Mouse (Mus musculus): ENCODE data around the gene Casq2. TPM values are rescaled to one million over a fixed set of nuclear protein-coding genes. Genes with fewer than 3 reads are reported as not detected.

The Casq2 gene
- polyA plus RNA-seq, 1 experiment: 49.1 TPM

DNA sequence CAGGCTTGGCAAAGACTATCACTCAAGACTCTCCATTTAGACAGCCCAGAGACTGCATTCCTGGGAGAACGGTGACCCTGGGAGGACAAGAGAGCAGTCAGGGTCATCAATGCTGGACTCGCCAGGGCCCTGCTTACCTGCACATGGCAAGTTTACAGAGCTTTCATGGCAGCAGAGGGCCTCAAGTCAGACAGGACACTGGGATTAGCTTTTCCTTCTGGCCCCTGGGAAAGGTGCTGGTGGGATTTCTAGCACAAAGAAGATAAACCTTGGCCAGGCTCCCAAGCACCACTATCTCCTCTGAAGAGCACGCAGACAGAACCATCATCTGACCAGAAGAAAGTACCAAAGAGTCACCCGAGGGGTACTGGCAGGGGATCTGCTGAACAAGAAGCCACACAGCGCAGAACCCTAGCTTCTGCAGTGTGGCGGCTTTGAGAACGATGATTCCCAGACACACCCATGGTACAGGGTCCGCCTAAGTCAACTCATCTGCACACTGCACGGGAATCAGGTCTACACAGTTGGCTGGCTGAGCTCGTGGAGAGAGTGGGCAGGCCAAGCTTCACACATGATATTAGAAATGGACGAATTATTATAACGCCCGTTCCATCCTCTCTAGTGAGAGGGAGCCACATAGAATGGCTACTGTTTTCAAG, 1.3 kb upstream of the Casq2 start:
- DNase-seq: no peak
- Histone ChIP-seq H3K4me3 (replicated peaks; ENCODE audit: insufficient read depth, low read depth, low read length) (no peak overlapping the region), H3K27me3 (ENCODE audit: control insufficient read depth, insufficient read depth, low read length) (no peaks in the 10 kb centered on the region), H3K4me1 (ENCODE audit: control insufficient read depth, insufficient read depth, low read length) (no peaks in the 10 kb centered on the region), H3K27ac (ENCODE audit: insufficient read depth, low read length) (no peak overlapping the region)
- 73% methylated on average over 13 of the region's 13 CpGs for WGBS
- no peak for TF ChIP-seq CTCF (IDR thresholded peaks at IDR 0.05; ENCODE audit: borderline replicate concordance, insufficient read depth, low read depth, low read length)
- no peak for TF ChIP-seq POLR2A (IDR thresholded peaks at IDR 0.05; ENCODE audit: borderline replicate concordance, insufficient read depth, low read length)

- Histone ChIP-seq H3K4me3 (replicated peaks; ENCODE audit: insufficient read depth, low read depth, low read length) (no peak overlapping the region), H3K27me3 (ENCODE audit: control insufficient read depth, insufficient read depth, low read length) (no peaks in the 10 kb centered on the region), H3K27ac (ENCODE audit: insufficient read depth, low read length) (no peak overlapping the region), H3K4me1 (ENCODE audit: control insufficient read depth, insufficient read depth, low read length) (no peaks in the 10 kb centered on the region)
- no peak for TF ChIP-seq CTCF (IDR thresholded peaks at IDR 0.05; ENCODE audit: borderline replicate concordance, insufficient read depth, low read depth, low read length)
- no peak for TF ChIP-seq POLR2A (IDR thresholded peaks at IDR 0.05; ENCODE audit: borderline replicate concordance, insufficient read depth, low read length)
- WGBS: 36% methylated on average over 12 of the region's 12 CpGs
- no peak for DNase-seq
These were observed 496 bp upstream of the Casq2 start for GRCm38 (mm10) chr3:102085719-102086118.

GRCm38 (mm10) chr3:102094841-102095240, 8.6 kb downstream of the Casq2 start:
- Histone ChIP-seq H3K27ac (ENCODE audit: insufficient read depth, low read length) (no peak overlapping the region), H3K4me3 (replicated peaks; ENCODE audit: insufficient read depth, low read depth, low read length) (no peak overlapping the region), H3K27me3 (ENCODE audit: control insufficient read depth, insufficient read depth, low read length) (no peaks in the 10 kb centered on the region), H3K4me1 (ENCODE audit: control insufficient read depth, insufficient read depth, low read length) (peaks cover 6% of the 10 kb centered on the region)
- DNase-seq: no peak
- 95% methylated on average over 3 of the region's 3 CpGs for WGBS
- no peak for TF ChIP-seq CTCF (IDR thresholded peaks at IDR 0.05; ENCODE audit: borderline replicate concordance, insufficient read depth, low read depth, low read length)
- no peak for TF ChIP-seq POLR2A (IDR thresholded peaks at IDR 0.05; ENCODE audit: borderline replicate concordance, insufficient read depth, low read length)

- H3K27ac ChIP-seq (ENCODE audit: insufficient read depth, low read length): no peak overlapping the region
- TF ChIP-seq CTCF (IDR thresholded peaks at IDR 0.05; ENCODE audit: borderline replicate concordance, insufficient read depth, low read depth, low read length) (no peak), POLR2A (IDR thresholded peaks at IDR 0.05; ENCODE audit: borderline replicate concordance, insufficient read depth, low read length) (no peak)
- no peak for DNase-seq
- peaks cover 6% of the 10 kb centered on the region for H3K4me1 ChIP-seq (ENCODE audit: control insufficient read depth, insufficient read depth, low read length)
- H3K4me3 ChIP-seq (replicated peaks; ENCODE audit: insufficient read depth, low read depth, low read length): no peak overlapping the region
- WGBS: 38% methylated on average over 5 of the region's 5 CpGs
- H3K27me3 ChIP-seq (ENCODE audit: control insufficient read depth, insufficient read depth, low read length): no peaks in the 10 kb centered on the region
These were observed 9.2 kb downstream of the Casq2 start for GRCm38 (mm10) chr3:102095412-102095811.

GRCm38 (mm10) chr3:102096366-102096765, 10.2 kb downstream of the Casq2 start:
- Histone ChIP-seq H3K27ac (ENCODE audit: insufficient read depth, low read length) (no peak overlapping the region), H3K27me3 (ENCODE audit: control insufficient read depth, insufficient read depth, low read length) (no peaks in the 10 kb centered on the region), H3K4me3 (replicated peaks; ENCODE audit: insufficient read depth, low read depth, low read length) (no peak overlapping the region), H3K4me1 (ENCODE audit: control insufficient read depth, insufficient read depth, low read length) (peaks cover 6% of the 10 kb centered on the region)
- TF ChIP-seq POLR2A (IDR thresholded peaks at IDR 0.05; ENCODE audit: borderline replicate concordance, insufficient read depth, low read length): no peak
- no peak for TF ChIP-seq CTCF (IDR thresholded peaks at IDR 0.05; ENCODE audit: borderline replicate concordance, insufficient read depth, low read depth, low read length)
- no peak for DNase-seq
- WGBS: 23% methylated on average over 8 of the region's 8 CpGs

DNA sequence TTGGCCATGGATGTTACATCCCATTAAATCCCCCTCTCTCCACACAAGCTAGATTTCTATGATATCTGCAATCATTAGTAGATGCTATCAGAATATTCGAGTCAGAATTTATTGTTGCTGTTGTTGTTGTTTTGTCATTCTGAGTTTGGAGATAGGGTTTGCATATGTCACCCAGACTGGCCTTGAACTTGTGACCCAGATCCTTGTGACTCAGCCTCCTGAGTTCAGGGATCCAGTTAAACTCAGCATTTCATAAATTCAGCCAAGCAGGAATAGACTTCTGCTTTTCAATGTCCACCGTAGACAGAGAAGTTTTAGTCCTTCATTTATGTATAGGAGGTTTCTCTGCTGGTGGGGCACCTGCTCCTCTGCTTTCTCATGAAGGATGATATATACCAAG, 10.8 kb downstream of the Casq2 start:
- H3K4me1 ChIP-seq (ENCODE audit: control insufficient read depth, insufficient read depth, low read length): peaks cover 6% of the 10 kb centered on the region
- 91% methylated on average over 2 of the region's 2 CpGs for WGBS
- no peaks in the 10 kb centered on the region for H3K27me3 ChIP-seq (ENCODE audit: control insufficient read depth, insufficient read depth, low read length)
- no peak overlapping the region for H3K27ac ChIP-seq (ENCODE audit: insufficient read depth, low read length)
- TF ChIP-seq CTCF (IDR thresholded peaks at IDR 0.05; ENCODE audit: borderline replicate concordance, insufficient read depth, low read depth, low read length) (no peak), POLR2A (IDR thresholded peaks at IDR 0.05; ENCODE audit: borderline replicate concordance, insufficient read depth, low read length) (no peak)
- DNase-seq: no peak
- H3K4me3 ChIP-seq (replicated peaks; ENCODE audit: insufficient read depth, low read depth, low read length): no peak overlapping the region

DNA sequence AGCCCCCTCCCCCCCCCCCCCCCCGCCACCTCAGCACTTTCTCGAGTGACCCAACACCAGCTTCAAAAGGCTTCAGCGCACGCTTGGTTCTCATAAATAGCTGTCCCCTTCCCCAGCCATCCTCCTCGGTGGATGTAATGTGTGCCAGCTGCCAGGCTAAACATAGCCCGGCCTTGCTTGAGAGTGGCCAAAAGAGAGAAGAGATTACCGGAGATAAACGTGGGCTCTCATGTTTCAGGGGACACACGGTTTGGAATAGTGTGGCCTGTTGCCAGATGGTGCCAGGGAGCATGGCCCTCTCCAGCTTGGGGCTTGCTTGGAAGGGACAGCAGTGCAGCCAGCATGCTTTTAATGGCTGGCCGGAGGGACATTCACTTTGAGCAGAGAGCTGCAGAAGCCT, 13.0 kb downstream of the Casq2 start:
- no peak for DNase-seq
- Histone ChIP-seq H3K27me3 (ENCODE audit: control insufficient read depth, insufficient read depth, low read length) (no peaks in the 10 kb centered on the region), H3K27ac (ENCODE audit: insufficient read depth, low read length) (no peak overlapping the region), H3K4me3 (replicated peaks; ENCODE audit: insufficient read depth, low read depth, low read length) (no peak overlapping the region), H3K4me1 (ENCODE audit: control insufficient read depth, insufficient read depth, low read length) (peaks cover 6% of the 10 kb centered on the region)
- WGBS: 24% methylated on average over 10 of the region's 10 CpGs
- TF ChIP-seq POLR2A (IDR thresholded peaks at IDR 0.05; ENCODE audit: borderline replicate concordance, insufficient read depth, low read length): no peak
- no peak for TF ChIP-seq CTCF (IDR thresholded peaks at IDR 0.05; ENCODE audit: borderline replicate concordance, insufficient read depth, low read depth, low read length)

DNA sequence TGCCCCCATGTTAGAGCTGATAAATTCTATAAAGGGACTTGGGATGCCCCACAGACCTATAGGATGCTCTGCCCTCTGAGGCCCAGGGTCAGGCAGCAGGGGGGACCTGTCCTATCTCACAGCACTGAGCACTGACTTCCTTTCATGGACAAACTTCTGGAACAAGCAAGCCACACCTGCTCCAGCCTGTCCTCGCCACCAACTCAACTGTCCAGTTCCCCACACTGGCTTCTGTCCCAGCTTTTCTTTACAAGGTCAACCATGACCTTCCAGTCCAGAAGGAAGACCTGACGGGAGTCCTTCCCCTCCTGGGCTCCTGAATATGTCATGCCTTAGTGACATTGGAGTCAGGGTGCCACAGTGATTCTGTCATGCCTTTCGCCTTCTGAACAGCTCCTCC, 13.6 kb downstream of the Casq2 start:
- Histone ChIP-seq H3K27ac (ENCODE audit: insufficient read depth, low read length) (no peak overlapping the region), H3K4me3 (replicated peaks; ENCODE audit: insufficient read depth, low read depth, low read length) (no peak overlapping the region), H3K4me1 (ENCODE audit: control insufficient read depth, insufficient read depth, low read length) (peaks cover 6% of the 10 kb centered on the region), H3K27me3 (ENCODE audit: control insufficient read depth, insufficient read depth, low read length) (no peaks in the 10 kb centered on the region)
- TF ChIP-seq POLR2A (IDR thresholded peaks at IDR 0.05; ENCODE audit: borderline replicate concordance, insufficient read depth, low read length) (no peak), CTCF (IDR thresholded peaks at IDR 0.05; ENCODE audit: borderline replicate concordance, insufficient read depth, low read depth, low read length) (no peak)
- DNase-seq: no peak
- WGBS: 88% methylated on average over 3 of the region's 3 CpGs
